Comparison of ENCODE assay signal across 12 mouse cellular contexts in genomic region chr2:92437366-92437765, GRCm38 (mm10). TPM values are rescaled to one million over a fixed set of nuclear protein-coding genes. Genes with fewer than 3 reads are reported as not detected.
DNase-seq lines count a peak whose midpoint lies in the region; ATAC-seq and TF ChIP-seq lines count a peak whose summit lies in the region.
"Had no signal": no experiment of that assay in that cellular context is flagged by ENCODE, and none has a peak within 500 bp of the region (broad histone marks: within the 10 kb centered on the region; RNA-seq: fewer than 3 reads in every experiment).

No protein-coding gene starts in this region.

- TF ChIP-seq EP300 in CH12.LX (IDR thresholded peaks at IDR 0.05; ENCODE audit: low read length), result no peak
- TF ChIP-seq EP300 in liver, embryonic 14.5 days (IDR thresholded peaks at IDR 0.05; ENCODE audit: low read depth), result 0 out of 2 replicates have a peak, but pooled peaks have one; percentile 12

- TF ChIP-seq POLR2A in CH12.LX (IDR thresholded peaks at IDR 0.05; ENCODE audit: low read depth, low read length), result no peak

- WGBS in heart, embryonic 11.5 days (ENCODE audit: insufficient replicate concordance), result 61% methylated on average over 4 of the region's 4 CpGs
- WGBS in liver, embryonic 14.5 days (ENCODE audit: insufficient replicate concordance), result 31% methylated on average over 4 of the region's 4 CpGs
- WGBS in midbrain, embryonic 14.5 days, result 83% methylated on average over 4 of the region's 4 CpGs

- DNase-seq in heart, postnatal 25 days (ENCODE audit: low spot score), result no peak
- no peak for DNase-seq in left cerebral cortex, adult 2 months (ENCODE audit: extremely low spot score in 1 of 2, low spot score in 2 of 2)
- no peak for DNase-seq in left cerebral cortex, adult 11 months (ENCODE audit: low spot score)
- no peak for DNase-seq in CH12.LX (ENCODE audit: extremely low read depth)
- peak in 1 of 3 experiments; percentile 30 for DNase-seq in liver, embryonic 14.5 days (ENCODE audit: low read depth in 3 of 3, low spot score in 3 of 3)
- DNase-seq in c-Kit-positive CD71-positive TER-119-positive erythroid progenitor cells, embryonic 14.5 days (ENCODE audit: low spot score), result no peak
- no peak for DNase-seq in midbrain, embryonic 14.5 days

- 0 out of 2 replicates have a peak overlapping the region, but pooled peaks have one; percentile 0 for H3K27ac ChIP-seq in heart, embryonic 11.5 days (ENCODE audit: low read depth, low read length)
- 0 out of 2 replicates have a peak overlapping the region, but pooled peaks have one; percentile 37 for H3K27ac ChIP-seq in left cerebral cortex, adult 2 months
- H3K27ac ChIP-seq in CH12.LX (ENCODE audit: insufficient read depth, low read depth), result no peak overlapping the region
- no peak overlapping the region for H3K27ac ChIP-seq in liver, embryonic 14.5 days
- no peak overlapping the region for H3K27ac ChIP-seq in midbrain, embryonic 14.5 days (replicated peaks; ENCODE audit: low read depth, low read length)
- H3K27ac ChIP-seq: forebrain, embryonic 12.5 days; heart, embryonic 15.5 days; midbrain, embryonic 10.5 days had no signal

- dilution Hi-C loops in CH12.LX (cut with MboI; ENCODE audit: extremely low pct_ligation_motif_present, extremely low pct_unique_long_range_greater_than_20kb, low sequenced_read_pairs), result no loop called here

- H3K9ac ChIP-seq in heart, embryonic 11.5 days (ENCODE audit: low read depth, low read length), result no peak overlapping the region
- no peak overlapping the region for H3K9ac ChIP-seq in CH12.LX (ENCODE audit: insufficient read depth, low read depth)
- H3K9ac ChIP-seq in liver, embryonic 14.5 days (replicated peaks), result no peak overlapping the region
- H3K9ac ChIP-seq in midbrain, embryonic 14.5 days (replicated peaks; ENCODE audit: low read length), result no peak overlapping the region
- H3K9ac ChIP-seq: forebrain, embryonic 12.5 days; heart, embryonic 15.5 days had no signal

- in situ Hi-C loops in CH12.LX (cut with MboI; ENCODE audit: low pct_ligation_motif_present, low pct_unique_long_range_greater_than_20kb, low sequenced_read_pairs), result no loop called here

- no peak overlapping the region for H3K4me3 ChIP-seq in heart, embryonic 11.5 days (ENCODE audit: low read depth, low read length)
- H3K4me3 ChIP-seq in left cerebral cortex, adult 2 months, result no peak overlapping the region
- H3K4me3 ChIP-seq in CH12.LX (replicated peaks in 1 of 3; ENCODE audit: low read depth in 2 of 3, low read length in 2 of 3, poor library complexity in 1 of 3), result no peak overlapping the region
- no peak overlapping the region for H3K4me3 ChIP-seq in liver, embryonic 14.5 days (ENCODE audit: insufficient read depth in 1 of 2, low read depth in 2 of 2, low read length in 2 of 2)
- H3K4me3 ChIP-seq in midbrain, embryonic 14.5 days (replicated peaks; ENCODE audit: low read depth, low read length), result no peak overlapping the region
- H3K4me3 ChIP-seq: forebrain, embryonic 12.5 days; heart, embryonic 15.5 days had no signal

- no peak for TF ChIP-seq CTCF in left cerebral cortex, adult 2 months (IDR thresholded peaks at IDR 0.05)
- no peak for TF ChIP-seq CTCF in CH12.LX (conservative IDR thresholded peaks at IDR 0.05 in 1 of 2, IDR thresholded peaks at IDR 0.05 in 1 of 2; ENCODE audit: low read depth in 2 of 2, low read length in 2 of 2)
- TF ChIP-seq CTCF in liver, embryonic 14.5 days (IDR thresholded peaks at IDR 0.05; ENCODE audit: low read depth), result no peak

- H3K9me3 ChIP-seq in heart, embryonic 11.5 days (replicated peaks; ENCODE audit: control insufficient read depth, low read length), result no peaks in the 10 kb centered on the region
- peaks cover 6% of the 10 kb centered on the region for H3K9me3 ChIP-seq in CH12.LX (replicated peaks; ENCODE audit: low read length)
- H3K9me3 ChIP-seq in liver, embryonic 14.5 days (ENCODE audit: control insufficient read depth, low read length), result no peaks in the 10 kb centered on the region
- H3K9me3 ChIP-seq in midbrain, embryonic 14.5 days (ENCODE audit: control insufficient read depth, low read length), result no peaks in the 10 kb centered on the region
- H3K9me3 ChIP-seq: forebrain, embryonic 12.5 days; heart, embryonic 15.5 days; midbrain, embryonic 10.5 days had no signal

- intact Hi-C loops in heart, postnatal 25 days (cut with DNase I), result loop anchor here (5.0 kb wide), 2 partner anchors 250 to 450 kb away; no protein-coding TSS in a partner anchor
- intact Hi-C loops in left cerebral cortex, adult 2 months (cut with DNase I), result loop anchor here (5.0 kb wide), 1 partner anchor 140 kb away; no protein-coding TSS in a partner anchor

- peak overlapping the region; percentile 31; the same call in 1 of the 2 replicates for H3K4me2 ChIP-seq in heart, embryonic 11.5 days
- peak overlapping the region; percentile 33; the same call in 1 of the 2 replicates for H3K4me2 ChIP-seq in CH12.LX (ENCODE audit: insufficient read depth, low read depth, poor library complexity, severe bottlenecking)
- peak overlapping the region; percentile 50 for H3K4me2 ChIP-seq in liver, embryonic 14.5 days (ENCODE audit: low read depth)
- H3K4me2 ChIP-seq in midbrain, embryonic 14.5 days (ENCODE audit: low read length), result no peak overlapping the region

- H3K79me2 ChIP-seq in CH12.LX (replicated peaks; ENCODE audit: control insufficient read depth, extremely low read depth, insufficient read depth, poor library complexity, severe bottlenecking), result peaks cover 7% of the 10 kb centered on the region

- no peaks in the 10 kb centered on the region for H3K27me3 ChIP-seq in heart, embryonic 11.5 days (ENCODE audit: control insufficient read depth, insufficient read depth, low read length)
- peaks cover 20% of the 10 kb centered on the region for H3K27me3 ChIP-seq in CH12.LX (replicated peaks)
- H3K27me3 ChIP-seq in liver, embryonic 14.5 days (ENCODE audit: control insufficient read depth, insufficient read depth, low read length), result no peaks in the 10 kb centered on the region
- H3K27me3 ChIP-seq in midbrain, embryonic 14.5 days (ENCODE audit: control insufficient read depth, insufficient read depth, low read length), result no peaks in the 10 kb centered on the region
- H3K27me3 ChIP-seq: heart, embryonic 15.5 days had no signal

- TF ChIP-seq RAD21 in CH12.LX (IDR thresholded peaks at IDR 0.05; ENCODE audit: low read depth, low read length), result no peak

- no peaks in the 10 kb centered on the region for H3K36me3 ChIP-seq in heart, embryonic 11.5 days (ENCODE audit: control insufficient read depth, insufficient read depth, low read length)
- H3K36me3 ChIP-seq in CH12.LX (replicated peaks in 1 of 2; ENCODE audit: control insufficient read depth in 1 of 2, insufficient read depth in 1 of 2, low read length in 1 of 2), result no peaks in the 10 kb centered on the region
- H3K36me3 ChIP-seq in liver, embryonic 14.5 days (replicated peaks; ENCODE audit: control insufficient read depth, insufficient read depth, low read depth), result no peaks in the 10 kb centered on the region
- H3K36me3 ChIP-seq in midbrain, embryonic 14.5 days (ENCODE audit: control insufficient read depth, insufficient read depth, low read length), result no peaks in the 10 kb centered on the region
- H3K36me3 ChIP-seq: forebrain, embryonic 12.5 days; heart, embryonic 15.5 days; midbrain, embryonic 10.5 days had no signal

- ATAC-seq in heart, embryonic 11.5 days (replicated peaks; ENCODE audit: insufficient number of reproducible peaks, low FRiP score, low TSS enrichment), result no peak
- no peak for ATAC-seq in liver, embryonic 14.5 days (ENCODE audit: insufficient read depth)
- ATAC-seq in midbrain, embryonic 14.5 days (ENCODE audit: low FRiP score, low TSS enrichment), result no peak
- ATAC-seq: hindbrain, embryonic 16.5 days had no signal

- peaks cover 12% of the 10 kb centered on the region for H3K4me1 ChIP-seq in heart, embryonic 11.5 days (ENCODE audit: control insufficient read depth, insufficient read depth, low read length)
- peaks cover 2 to 15% of the 10 kb centered on the region in 2 experiments; a peak in 2 of 4 replicates for H3K4me1 ChIP-seq in CH12.LX (ENCODE audit: control insufficient read depth in 1 of 2, insufficient read depth in 2 of 2)
- H3K4me1 ChIP-seq in liver, embryonic 14.5 days (replicated peaks; ENCODE audit: control insufficient read depth in 2 of 2, insufficient read depth in 2 of 2, low read length in 1 of 2), result peaks cover 16 to 24% of the 10 kb centered on the region in 2 experiments
- H3K4me1 ChIP-seq in midbrain, embryonic 14.5 days (ENCODE audit: control insufficient read depth, insufficient read depth, low read length), result peaks cover 15% of the 10 kb centered on the region

RNA-seq across cellular contexts. Expression of gene Cry2, which starts 3.5 kb away (rescaled TPM):
- 15.3 and 17.7 TPM in 2 replicates for polyA plus RNA-seq in heart, embryonic 11.5 days (2014; fragmentation: Nextera tagmentation; extraction: Ambion mirVana)
- 10 to 100 TPM; 14.2 to 25.9 TPM for total RNA-seq in heart, postnatal 25 days (2021)
- total RNA-seq in left cerebral cortex, adult 2 months (2021), result 100 to 1,000 TPM; 126 to 129 TPM
- total RNA-seq in CH12.LX (2012; rRNA removed) (8.8 and 12.7 TPM in 2 replicates), CH12.LX (2014; rRNA removed) (3.7 and 4.3 TPM in 2 replicates)
- polyA plus RNA-seq in CH12.LX (2012; ENCODE audit: insufficient read length, low read depth), result 15.2 and 15.9 TPM in 2 replicates
- polyA plus RNA-seq in liver, embryonic 14.5 days (2012; rRNA removed), result 5.9 and 6.2 TPM in 2 replicates
- 6.0 and 7.2 TPM in 2 replicates for polyA plus RNA-seq in liver, embryonic 14.5 days (2014; fragmentation: Nextera tagmentation; extraction: Ambion mirVana)
- 33.3 and 33.9 TPM in 2 replicates for polyA plus RNA-seq in midbrain, embryonic 14.5 days (2014; fragmentation: Nextera tagmentation; extraction: Ambion mirVana)

RNA-seq across cellular contexts. Expression of gene Slc35c1, which starts 23.0 kb away (rescaled TPM):
- 8.6 and 12.0 TPM in 2 replicates for polyA plus RNA-seq in heart, embryonic 11.5 days (2014; fragmentation: Nextera tagmentation; extraction: Ambion mirVana)
- 1 to 10 TPM; 6.1 to 6.6 TPM for total RNA-seq in heart, postnatal 25 days (2021)
- total RNA-seq in left cerebral cortex, adult 2 months (2021), result 10 to 100 TPM; 16.1 to 16.9 TPM
- total RNA-seq in CH12.LX (2012; rRNA removed), result 7.3 and 8.7 TPM in 2 replicates
- 2.8 and 4.1 TPM in 2 replicates for total RNA-seq in CH12.LX (2014; rRNA removed)
- 18.4 and 22.7 TPM in 2 replicates for polyA plus RNA-seq in CH12.LX (2012; ENCODE audit: insufficient read length, low read depth)
- 7.0 and 7.7 TPM in 2 replicates for polyA plus RNA-seq in liver, embryonic 14.5 days (2012; rRNA removed)
- polyA plus RNA-seq in liver, embryonic 14.5 days (2014; fragmentation: Nextera tagmentation; extraction: Ambion mirVana), result 8.6 and 9.9 TPM in 2 replicates
- 8.6 and 11.9 TPM in 2 replicates for polyA plus RNA-seq in midbrain, embryonic 14.5 days (2014; fragmentation: Nextera tagmentation; extraction: Ambion mirVana)

RNA-seq across cellular contexts. Expression of gene Mapk8ip1, which starts 36.3 kb away (rescaled TPM):
- 2.7 and 4.1 TPM in 2 replicates for polyA plus RNA-seq in heart, embryonic 11.5 days (2014; fragmentation: Nextera tagmentation; extraction: Ambion mirVana)
- total RNA-seq in heart, postnatal 25 days (2021), result 1 to 10 TPM; 4.7 to 5.7 TPM
- 100 to 1,000 TPM; 340 to 364 TPM for total RNA-seq in left cerebral cortex, adult 2 months (2021)
- total RNA-seq in CH12.LX (2012; rRNA removed) (4.1 and 5.4 TPM in 2 replicates), CH12.LX (2014; rRNA removed) (5.0 and 5.5 TPM in 2 replicates)
- polyA plus RNA-seq in CH12.LX (2012; ENCODE audit: insufficient read length, low read depth), result 11.0 and 13.0 TPM in 2 replicates
- 1.2 TPM in 2 replicates for polyA plus RNA-seq in liver, embryonic 14.5 days (2012; rRNA removed)
- polyA plus RNA-seq in liver, embryonic 14.5 days (2014; fragmentation: Nextera tagmentation; extraction: Ambion mirVana), result 0.43 and 0.62 TPM in 2 replicates
- polyA plus RNA-seq in midbrain, embryonic 14.5 days (2014; fragmentation: Nextera tagmentation; extraction: Ambion mirVana), result 62.4 and 117 TPM in 2 replicates

RNA-seq across cellular contexts. Expression of gene 1700029I15Rik, which starts 55.0 kb away (rescaled TPM):
- 0.67 and 0.89 TPM in 2 replicates for polyA plus RNA-seq in heart, embryonic 11.5 days (2014; fragmentation: Nextera tagmentation; extraction: Ambion mirVana)
- total RNA-seq in heart, postnatal 25 days (2021), result 1 to 10 TPM; 1.5 to 2.1 TPM
- 1 to 10 TPM; 5.3 TPM for total RNA-seq in left cerebral cortex, adult 2 months (2021)
- total RNA-seq in CH12.LX (2012; rRNA removed), result 2.9 and 3.4 TPM in 2 replicates
- 0.39 and 0.67 TPM in 2 replicates for total RNA-seq in CH12.LX (2014; rRNA removed)
- 3.0 and 5.0 TPM in 2 replicates for polyA plus RNA-seq in CH12.LX (2012; ENCODE audit: insufficient read length, low read depth)
- polyA plus RNA-seq in liver, embryonic 14.5 days (2012; rRNA removed), result 0.63 and 1.1 TPM in 2 replicates
- 0.66 and 0.85 TPM in 2 replicates for polyA plus RNA-seq in liver, embryonic 14.5 days (2014; fragmentation: Nextera tagmentation; extraction: Ambion mirVana)
- polyA plus RNA-seq in midbrain, embryonic 14.5 days (2014; fragmentation: Nextera tagmentation; extraction: Ambion mirVana), result 3.9 and 5.6 TPM in 2 replicates

Comparison
In these comparisons a context has a peak if more than half of its experiments do, and no peak if none do; other contexts are left out.
1. H3K27ac ChIP-seq: peak in heart, embryonic 11.5 days (single experiment) and left cerebral cortex, adult 2 months (single experiment); none in CH12.LX (single experiment), liver, embryonic 14.5 days (single experiment) and midbrain, embryonic 14.5 days (single experiment).